Mouse (Mus musculus) stomach, embryonic 14.5 days (tissue): ENCODE results near the gene Nsl1. TPM values are rescaled to one million over a fixed set of nuclear protein-coding genes. Genes with fewer than 3 reads are reported as not detected.
A peak's percentile ranks its signal among the peaks of the same experiment; 100 is the strongest.
"Not testable (repeated sequence)": the region's sequence is repeated elsewhere in the genome, so short reads cannot be mapped to it uniquely, and the experiment has no call there.

Source experiments
- ATAC-seq: fragments of 200-750 bp; cut with Nextera tagmentation; 2 replicates; pipeline ENCODE4 v1.8.0; 2017; ENCODE audit warnings: low read depth, moderate TSS enrichment; ENCODE audit not compliant: insufficient number of reproducible peaks, insufficient read depth, low FRiP score
- H3K27ac ChIP-seq: fragments of 300-500 bp; sonication (generic); 2 replicates; pipeline ENCODE4 v1.5.1; 2014; ENCODE audit warnings: mild to moderate bottlenecking, low read length, moderate library complexity, mixed read lengths
- H3K27me3 ChIP-seq: fragments of 300-500 bp; sonication (generic); 2 replicates; pipeline ENCODE4 v1.6.1; 2014; ENCODE audit warnings: low read length, control low read depth, mixed read lengths; ENCODE audit not compliant: control insufficient read depth, insufficient read depth
- H3K36me3 ChIP-seq: fragments of 300-500 bp; sonication (generic); 2 replicates; pipeline ENCODE4 v1.6.1; 2014; ENCODE audit warnings: mild to moderate bottlenecking, control low read depth, low read length, moderate library complexity, mixed read lengths; ENCODE audit not compliant: control insufficient read depth, insufficient read depth
- H3K4me1 ChIP-seq: fragments of 300-500 bp; sonication (generic); 2 replicates; pipeline ENCODE4 v1.6.1; 2014; ENCODE audit warnings: low read length, control low read depth, mixed read lengths; ENCODE audit not compliant: control insufficient read depth, insufficient read depth
- H3K4me2 ChIP-seq: fragments of 300-500 bp; sonication (generic); replicated peaks from 2 replicates; pipeline ENCODE4 v1.6.1; 2014; ENCODE audit warnings: low read depth, low read length, control low read depth
- H3K4me3 ChIP-seq: fragments of 300-500 bp; sonication (generic); 2 replicates; pipeline ENCODE4 v1.5.1; 2014; ENCODE audit warnings: low read depth, low read length, control low read depth
- H3K9ac ChIP-seq: fragments of 300-500 bp; sonication (generic); replicated peaks from 2 replicates; pipeline ENCODE4 v1.6.1; 2014; ENCODE audit warnings: low read depth, mild to moderate bottlenecking, control low read depth, low read length, moderate library complexity, mixed read lengths
- H3K9me3 ChIP-seq: fragments of 300-500 bp; sonication (generic); 2 replicates; pipeline ENCODE4 v1.6.1; 2016; ENCODE audit warnings: low read depth, low read length, control low read depth; ENCODE audit not compliant: control insufficient read depth
- WGBS: fragments of 180-500 bp; shearing (Covaris S2); extraction: QIAGEN DNeasy Blood & Tissue Kit; methylation state at CpG from one replicate; pipeline ENCODE4 v1.1.7; 2014; 5-methylcytosine and 5-hydroxymethylcytosine counted together
- polyA plus RNA-seq: library from polyadenylated mRNA; unstranded; fragments of >200 nt; fragmentation: Nextera tagmentation; extraction: Ambion mirVana; gene quantifications from 2 replicates; pipeline ENCODE4 v1.2.1, GENCODE M21; 2014

Gene Nsl1
- 17.5 and 22.0 TPM in 2 replicates for polyA plus RNA-seq

- peaks cover 6% of the 10 kb centered on the region; the same call in 1 of the 2 replicates for H3K4me1 ChIP-seq
- H3K4me3 ChIP-seq = peak within 1 kb of the TSS; percentile 95
- no peaks in the 10 kb centered on the region for H3K27me3 ChIP-seq
- H3K4me2 ChIP-seq = peak within 1 kb of the TSS; percentile 79
- no peak within 1 kb of the TSS for H3K27ac ChIP-seq
- H3K9ac ChIP-seq = peak within 1 kb of the TSS; percentile 69
- ATAC-seq = peak; percentile 88
- peaks cover 3% of the 10 kb centered on the region; the same call in 1 of the 2 replicates for H3K36me3 ChIP-seq
- WGBS = under 1% methylated on average over 56 of the region's 56 CpGs
- no peaks in the 10 kb centered on the region for H3K9me3 ChIP-seq
Measured at GRCm38 (mm10) chr1:191062781-191063485, at the start of gene Nsl1, which contains the start of gene Tatdn3. Gene Nsl1 (plus strand): TSS chr1:191063012. Gene Tatdn3 (minus strand): TSS chr1:191062932.

- H3K9me3 ChIP-seq = no peaks in the 10 kb centered on the region
- no peak overlapping the region for H3K4me3 ChIP-seq
- peaks cover 6% of the 10 kb centered on the region; the same call in 1 of the 2 replicates for H3K36me3 ChIP-seq
- H3K4me2 ChIP-seq = no peak overlapping the region
- no peak overlapping the region for H3K9ac ChIP-seq
- ATAC-seq = no peak
- no peak overlapping the region for H3K27ac ChIP-seq
- WGBS = 94% methylated on average over 3 of the region's 3 CpGs
- no peaks in the 10 kb centered on the region for H3K4me1 ChIP-seq
- H3K27me3 ChIP-seq = no peaks in the 10 kb centered on the region
Measured at GRCm38 (mm10) chr1:191014271-191014670, 48.5 kb upstream of the Nsl1 start.

- Histone ChIP-seq H3K27me3 (no peaks in the 10 kb centered on the region), H3K9me3 (no peaks in the 10 kb centered on the region), H3K4me3 (no peak overlapping the region), H3K27ac (no peak overlapping the region), H3K36me3 (no peaks in the 10 kb centered on the region; the same call in 1 of the 2 replicates), H3K4me1 (peaks cover under 1% of the 10 kb centered on the region; the same call in 1 of the 2 replicates), H3K4me2 (no peak overlapping the region), H3K9ac (no peak overlapping the region)
- ATAC-seq = no peak
- 89% methylated on average over 5 of the region's 5 CpGs for WGBS
Measured at GRCm38 (mm10) chr1:191019803-191020202, 43.0 kb upstream of the Nsl1 start.

GRCm38 (mm10) chr1:191020217-191020924 lies 42.4 kb upstream of the Nsl1 start:
- H3K4me2 ChIP-seq = no peak overlapping the region

GRCm38 (mm10) chr1:191021016-191021415 lies 41.8 kb upstream of the Nsl1 start:
- Histone ChIP-seq H3K27ac (no peak overlapping the region), H3K36me3 (no peaks in the 10 kb centered on the region), H3K4me2 (no peak overlapping the region), H3K9ac (no peak overlapping the region), H3K27me3 (no peaks in the 10 kb centered on the region), H3K9me3 (no peaks in the 10 kb centered on the region), H3K4me3 (no peak overlapping the region), H3K4me1 (peaks cover 6% of the 10 kb centered on the region)
- WGBS = 89% methylated on average over 7 of the region's 7 CpGs
- no peak for ATAC-seq

More at GRCm38 (mm10) chr1:191020217-191020924, 42.4 kb upstream of the Nsl1 start:
- Histone ChIP-seq H3K27me3 (no peaks in the 10 kb centered on the region), H3K9me3 (no peaks in the 10 kb centered on the region), H3K4me3 (no peak overlapping the region), H3K9ac (no peak overlapping the region), H3K36me3 (no peaks in the 10 kb centered on the region), H3K27ac (no peak overlapping the region), H3K4me1 (peaks cover 6% of the 10 kb centered on the region)
- ATAC-seq = no peak
- WGBS = 87% methylated on average over 3 of the region's 3 CpGs

GRCm38 (mm10) chr1:191023140-191023539 lies 39.7 kb upstream of the Nsl1 start:
- H3K4me3 ChIP-seq = no peak overlapping the region
- H3K27ac ChIP-seq = no peak overlapping the region
- H3K36me3 ChIP-seq = no peaks in the 10 kb centered on the region
- H3K4me2 ChIP-seq = no peak overlapping the region
- no peak for ATAC-seq
- WGBS = 84% methylated on average over 2 of the region's 2 CpGs
- peaks cover 12% of the 10 kb centered on the region for H3K4me1 ChIP-seq
- no peaks in the 10 kb centered on the region for H3K9me3 ChIP-seq
- no peaks in the 10 kb centered on the region for H3K27me3 ChIP-seq
- H3K9ac ChIP-seq = no peak overlapping the region

- peaks cover 12% of the 10 kb centered on the region for H3K4me1 ChIP-seq
- H3K4me3 ChIP-seq, ATAC-seq, H3K27ac ChIP-seq, H3K27me3 ChIP-seq, H3K9ac ChIP-seq, H3K4me2 ChIP-seq, H3K9me3 ChIP-seq, H3K36me3 ChIP-seq: not testable (repeated sequence)
- WGBS = 90% methylated on average over 5 of the region's 6 CpGs
Measured at GRCm38 (mm10) chr1:191023806-191024205, 39.0 kb upstream of the Nsl1 start.

- peak; percentile 10; the same call in 1 of the 2 replicates for ATAC-seq
- H3K27ac ChIP-seq = peak overlapping the region; percentile 52; the same call in 1 of the 2 replicates
- H3K27me3 ChIP-seq = no peaks in the 10 kb centered on the region
- WGBS = 3% methylated on average over 61 of the region's 69 CpGs
- H3K4me3 ChIP-seq = peak overlapping the region; percentile 61
- H3K4me1 ChIP-seq = peaks cover 12% of the 10 kb centered on the region
- no peaks in the 10 kb centered on the region for H3K9me3 ChIP-seq
- H3K36me3 ChIP-seq = no peaks in the 10 kb centered on the region
- peak overlapping the region; percentile 73 for H3K4me2 ChIP-seq
- H3K9ac ChIP-seq = peak overlapping the region; percentile 54
Measured at GRCm38 (mm10) chr1:191025016-191026012, 37.5 kb upstream of the Nsl1 start.
